Mouse (Mus musculus) hindbrain, embryonic 16.5 days (tissue): Measurements from ENCODE around the gene Iqsec3. TPM values are rescaled to one million over a fixed set of nuclear protein-coding genes. Genes with fewer than 3 reads are reported as not detected.

Source experiments
- ATAC-seq: fragments of 200-750 bp; cut with Nextera tagmentation; 2 replicates; pipeline ENCODE4 v1.8.0; 2017; ENCODE audit warnings: moderate TSS enrichment, moderate library complexity
- H3K27ac ChIP-seq: fragments of 300-500 bp; sonication (generic); 2 replicates; pipeline ENCODE4 v1.5.1; 2014; ENCODE audit warnings: low read depth, mild to moderate bottlenecking, control low read depth, low read length, moderate library complexity
- H3K27me3 ChIP-seq: fragments of 300-500 bp; sonication (generic); replicated peaks from 2 replicates; pipeline ENCODE4 v1.6.1; 2014; ENCODE audit warnings: low read length; ENCODE audit not compliant: control insufficient read depth, insufficient read depth
- H3K36me3 ChIP-seq: fragments of 300-500 bp; sonication (generic); 2 replicates; pipeline ENCODE4 v1.6.1; 2014; ENCODE audit warnings: mild to moderate bottlenecking, low read length, moderate library complexity, mixed read lengths; ENCODE audit not compliant: control insufficient read depth, insufficient read depth
- H3K4me1 ChIP-seq: fragments of 300-500 bp; sonication (generic); 2 replicates; pipeline ENCODE4 v1.6.1; 2014; ENCODE audit warnings: low read depth, low read length; ENCODE audit not compliant: control insufficient read depth, insufficient read depth
- H3K4me2 ChIP-seq: fragments of 300-500 bp; sonication (generic); 2 replicates; pipeline ENCODE4 v1.6.1; 2014; ENCODE audit warnings: mild to moderate bottlenecking, low read length, control low read depth, moderate library complexity
- H3K4me3 ChIP-seq: fragments of 300-500 bp; sonication (generic); 2 replicates; pipeline ENCODE4 v1.5.1; 2014; ENCODE audit warnings: mild to moderate bottlenecking, low read length, control low read depth, moderate library complexity
- H3K9ac ChIP-seq: fragments of 300-500 bp; sonication (generic); 2 replicates; pipeline ENCODE4 v1.6.1; 2014; ENCODE audit warnings: low read depth, mild to moderate bottlenecking, control low read depth, low read length, moderate library complexity
- H3K9me3 ChIP-seq: fragments of 300-500 bp; sonication (generic); 2 replicates; pipeline ENCODE4 v1.6.1; 2014; ENCODE audit warnings: mild to moderate bottlenecking, low read length, moderate library complexity; ENCODE audit not compliant: control insufficient read depth
- WGBS: fragments of 180-500 bp; shearing (Covaris S2); extraction: QIAGEN DNeasy Blood & Tissue Kit; methylation state at CpG from one replicate; pipeline ENCODE4 v1.1.7; 2014; 5-methylcytosine and 5-hydroxymethylcytosine counted together
- polyA plus RNA-seq: library from polyadenylated mRNA; unstranded; fragments of >200 nt; fragmentation: Nextera tagmentation; extraction: Ambion mirVana; gene quantifications from 2 replicates; pipeline ENCODE4 v1.2.1, GENCODE M21; 2015

Iqsec3 gene
- polyA plus RNA-seq, 1 experiment from 2014 or later: 13.0 TPM

DNA sequence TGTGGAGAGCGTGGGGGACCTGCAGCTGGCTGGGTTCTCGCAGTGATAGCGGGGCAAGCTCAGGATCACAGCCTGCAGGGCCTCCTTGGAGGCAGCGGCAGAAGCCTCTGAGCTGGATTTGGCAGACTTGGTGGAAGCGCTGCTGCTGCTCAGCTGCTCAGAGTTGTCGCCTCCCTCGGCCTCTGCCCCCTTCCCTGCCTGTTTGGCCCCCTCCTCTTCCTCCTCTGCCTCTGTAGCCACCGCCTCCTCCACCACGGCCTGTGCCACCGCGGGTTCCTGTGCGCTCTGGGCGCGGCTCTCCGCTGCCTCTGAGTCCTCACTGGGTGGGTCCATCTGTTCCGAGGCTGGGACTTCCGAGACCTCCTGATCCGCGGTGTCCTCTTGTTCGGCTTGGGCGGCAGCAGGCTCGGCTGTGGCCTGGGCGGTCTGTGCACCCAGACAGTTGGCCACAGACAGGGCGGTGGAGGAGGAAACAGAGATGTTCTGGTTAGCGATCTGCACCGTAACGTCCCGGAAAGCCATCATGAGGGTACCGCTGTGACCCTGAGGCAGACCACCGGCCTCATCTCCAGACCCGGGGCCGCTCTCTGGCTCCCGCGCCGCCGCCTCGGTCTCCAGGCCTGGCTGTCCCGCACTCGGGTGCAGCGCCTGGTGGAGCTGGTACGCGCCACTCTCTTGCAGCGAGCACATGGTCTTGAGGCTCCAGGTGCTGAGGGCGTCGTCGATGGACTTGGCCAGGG, 60.8 kb downstream of the Iqsec3 start:
- peaks cover 2% of the 10 kb centered on the region for H3K4me1 ChIP-seq
- H3K9me3 ChIP-seq: no peaks in the 10 kb centered on the region
- no peaks in the 10 kb centered on the region for H3K36me3 ChIP-seq
- no peak overlapping the region for H3K27ac ChIP-seq
- H3K9ac ChIP-seq: no peak overlapping the region
- H3K4me2 ChIP-seq: peak overlapping the region; percentile 41
- WGBS: 10% methylated on average over 44 of the region's 46 CpGs
- ATAC-seq: peak; percentile 37; the same call in 1 of the 2 replicates
- peaks cover 12% of the 10 kb centered on the region for H3K27me3 ChIP-seq
- peak overlapping the region; percentile 10; the same call in 1 of the 2 replicates for H3K4me3 ChIP-seq

DNA sequence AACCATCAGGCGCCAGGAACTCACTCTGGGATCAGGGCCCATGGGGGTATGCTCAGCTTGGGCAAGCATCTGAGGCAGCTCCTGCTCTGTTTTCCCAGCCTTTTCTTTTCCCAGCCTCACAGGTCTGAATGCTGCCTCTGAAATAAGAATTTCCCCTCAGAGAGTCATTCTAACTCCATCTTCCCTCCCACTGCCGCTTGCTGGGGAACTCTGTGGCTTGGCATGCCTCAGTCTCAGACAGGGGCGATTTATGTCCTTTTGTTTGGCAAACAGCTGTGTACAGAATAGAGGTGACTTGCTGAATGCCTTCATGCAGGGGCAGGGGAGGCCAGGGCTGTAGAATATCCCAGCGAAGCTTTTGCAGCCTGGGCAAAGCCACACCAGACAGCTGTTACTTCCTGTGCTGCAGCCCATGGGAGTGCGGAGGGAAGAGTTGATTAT, 65.9 kb downstream of the Iqsec3 start:
- Histone ChIP-seq H3K27me3 (0 out of 2 replicates have a peak, but pooled peaks cover 2% of the 10 kb centered on the region), H3K9me3 (no peaks in the 10 kb centered on the region), H3K9ac (no peak overlapping the region), H3K27ac (peak overlapping the region; percentile 31; the same call in 1 of the 2 replicates), H3K4me3 (no peak overlapping the region), H3K4me1 (peaks cover 18% of the 10 kb centered on the region), H3K4me2 (no peak overlapping the region), H3K36me3 (no peaks in the 10 kb centered on the region)
- ATAC-seq: peak; percentile 28; the same call in 1 of the 2 replicates
- WGBS: 12% methylated on average over 5 of the region's 5 CpGs

DNA sequence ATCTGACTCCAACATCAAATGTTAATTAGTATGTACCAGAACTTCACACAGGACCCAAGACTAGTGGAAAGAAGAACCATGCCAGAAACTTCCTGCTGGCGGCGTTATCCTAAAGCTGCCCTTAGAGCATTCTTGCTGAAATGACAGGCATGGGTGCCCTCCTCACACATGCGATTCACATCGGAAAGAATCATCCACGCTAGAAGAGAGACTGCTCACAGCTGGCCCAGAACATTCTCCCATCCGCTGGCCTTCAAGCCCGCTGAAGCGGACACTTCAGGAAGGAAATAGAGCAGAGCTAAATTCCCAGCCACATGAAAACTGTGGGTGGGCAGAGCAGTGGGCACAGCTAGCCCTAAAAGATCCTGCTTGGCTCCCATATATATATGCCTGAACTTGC, 68.2 kb downstream of the Iqsec3 start:
- 85% methylated on average over 8 of the region's 8 CpGs for WGBS

DNA sequence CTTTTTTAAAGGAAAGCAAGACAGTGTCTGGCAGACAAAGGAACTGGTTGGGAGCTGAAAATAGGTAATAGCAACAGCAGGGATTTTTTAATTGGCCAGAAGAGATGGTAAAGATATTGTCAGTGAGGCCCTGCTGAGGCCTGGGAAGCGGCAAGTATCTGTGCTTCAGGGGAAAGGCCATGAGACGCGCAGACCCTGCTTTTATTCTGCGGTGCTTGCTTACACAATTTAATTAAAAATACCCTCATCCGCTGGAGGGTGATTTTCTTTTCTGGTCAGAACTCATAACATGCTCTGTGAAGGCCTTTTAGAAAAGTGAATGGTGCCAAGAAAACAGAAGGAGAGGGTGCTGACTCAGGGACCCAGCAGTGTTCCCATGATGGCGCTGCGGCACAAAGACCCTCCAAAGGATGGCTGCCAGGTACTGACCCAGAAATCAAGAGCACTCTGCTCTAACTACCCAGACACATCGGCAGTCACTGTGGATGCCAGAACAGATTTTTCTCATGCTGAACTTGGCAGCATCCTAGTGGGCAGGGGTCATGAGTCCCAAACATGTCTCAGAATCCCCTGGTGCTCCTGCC, 70.7 kb downstream of the Iqsec3 start:
- no peaks in the 10 kb centered on the region for H3K27me3 ChIP-seq
- no peaks in the 10 kb centered on the region for H3K36me3 ChIP-seq
- H3K4me2 ChIP-seq: no peak overlapping the region
- no peaks in the 10 kb centered on the region for H3K9me3 ChIP-seq
- H3K27ac ChIP-seq: peak overlapping the region; percentile 57
- no peak overlapping the region for H3K4me3 ChIP-seq
- peaks cover 20% of the 10 kb centered on the region for H3K4me1 ChIP-seq
- ATAC-seq: peak; percentile 62
- WGBS: 44% methylated on average over 8 of the region's 8 CpGs
- H3K9ac ChIP-seq: 0 out of 2 replicates have a peak overlapping the region, but pooled peaks have one; percentile 35

More for the DNA sequence above, 68.2 kb downstream of the Iqsec3 start:
- ATAC-seq: no peak
- no peak overlapping the region for H3K27ac ChIP-seq
- H3K4me1 ChIP-seq: peaks cover 22% of the 10 kb centered on the region
- no peak overlapping the region for H3K4me2 ChIP-seq
- no peak overlapping the region for H3K4me3 ChIP-seq
- no peaks in the 10 kb centered on the region for H3K9me3 ChIP-seq
- no peak overlapping the region for H3K9ac ChIP-seq
- no peaks in the 10 kb centered on the region for H3K36me3 ChIP-seq
- H3K27me3 ChIP-seq: no peaks in the 10 kb centered on the region

DNA sequence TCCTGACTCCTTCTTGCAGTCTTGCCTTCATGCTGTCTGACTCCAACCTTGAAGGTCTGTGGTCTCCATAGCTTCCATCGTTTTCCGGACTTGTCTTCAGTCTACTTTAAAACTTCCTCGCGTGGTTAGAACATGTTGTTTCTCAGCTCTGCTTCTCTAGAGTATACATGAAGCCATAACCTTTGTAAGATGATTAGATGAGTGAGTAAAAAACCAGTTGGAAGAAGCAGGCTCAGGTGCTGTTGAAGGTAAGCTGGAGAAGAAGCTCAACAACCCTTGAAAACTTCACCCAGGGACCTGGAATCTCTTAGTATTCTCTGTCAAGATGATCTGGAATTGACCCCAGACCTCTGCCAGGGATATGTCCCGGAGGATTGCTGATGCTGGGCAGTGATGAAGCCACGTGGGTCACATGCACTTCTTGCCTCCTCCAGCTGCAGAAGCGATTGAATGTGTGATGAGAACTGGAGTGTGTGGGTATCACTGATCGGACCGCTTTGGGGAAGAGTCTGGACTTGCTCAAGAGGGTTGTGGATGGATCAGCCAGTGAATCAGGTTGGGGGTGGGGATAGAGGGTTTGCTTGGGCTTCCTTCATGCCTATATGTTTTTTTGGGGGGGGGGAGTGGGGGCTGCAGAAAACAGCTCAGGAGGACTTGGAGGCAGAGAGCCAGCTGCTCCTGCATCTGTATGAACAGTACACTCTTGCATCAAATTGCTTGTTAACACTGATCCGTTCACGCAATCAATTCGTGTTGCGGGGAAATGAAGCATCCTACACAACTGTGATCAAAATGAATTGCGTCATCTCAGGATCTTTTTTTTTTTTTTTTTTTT, 71.4 kb downstream of the Iqsec3 start:
- Histone ChIP-seq H3K4me1 (peaks cover 17% of the 10 kb centered on the region), H3K9ac (no peak overlapping the region), H3K27ac (peak overlapping the region; percentile 57; the same call in 1 of the 2 replicates), H3K27me3 (no peaks in the 10 kb centered on the region), H3K36me3 (no peaks in the 10 kb centered on the region), H3K4me2 (no peak overlapping the region), H3K9me3 (no peaks in the 10 kb centered on the region), H3K4me3 (no peak overlapping the region)
- 68% methylated on average over 14 of the region's 14 CpGs for WGBS
- ATAC-seq: peak; percentile 80

DNA sequence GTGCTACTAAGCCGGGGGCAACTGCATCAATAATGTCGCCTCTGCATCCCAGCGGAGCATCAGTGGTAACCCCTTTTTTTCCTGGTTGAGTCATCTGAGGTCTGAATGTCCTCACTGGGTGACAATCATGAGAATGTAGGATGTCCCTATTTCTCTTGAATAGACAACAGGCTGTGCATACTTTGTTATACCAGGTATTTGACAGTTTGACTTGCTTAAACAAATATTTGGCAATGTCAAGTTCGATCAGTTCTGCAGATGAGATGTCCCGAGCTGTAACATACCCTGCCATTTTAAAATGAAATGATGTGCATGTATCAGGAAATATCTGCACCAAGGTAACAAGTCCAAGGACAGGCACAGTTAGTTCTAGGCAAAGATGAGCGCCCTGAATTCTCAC, 72.3 kb downstream of the Iqsec3 start:
- no peak for ATAC-seq
- no peaks in the 10 kb centered on the region for H3K9me3 ChIP-seq
- H3K4me2 ChIP-seq: no peak overlapping the region
- peaks cover 17% of the 10 kb centered on the region for H3K4me1 ChIP-seq
- H3K27ac ChIP-seq: no peak overlapping the region
- no peaks in the 10 kb centered on the region for H3K36me3 ChIP-seq
- H3K4me3 ChIP-seq: no peak overlapping the region
- WGBS: 95% methylated on average over 6 of the region's 6 CpGs
- H3K27me3 ChIP-seq: no peaks in the 10 kb centered on the region
- H3K9ac ChIP-seq: no peak overlapping the region

DNA sequence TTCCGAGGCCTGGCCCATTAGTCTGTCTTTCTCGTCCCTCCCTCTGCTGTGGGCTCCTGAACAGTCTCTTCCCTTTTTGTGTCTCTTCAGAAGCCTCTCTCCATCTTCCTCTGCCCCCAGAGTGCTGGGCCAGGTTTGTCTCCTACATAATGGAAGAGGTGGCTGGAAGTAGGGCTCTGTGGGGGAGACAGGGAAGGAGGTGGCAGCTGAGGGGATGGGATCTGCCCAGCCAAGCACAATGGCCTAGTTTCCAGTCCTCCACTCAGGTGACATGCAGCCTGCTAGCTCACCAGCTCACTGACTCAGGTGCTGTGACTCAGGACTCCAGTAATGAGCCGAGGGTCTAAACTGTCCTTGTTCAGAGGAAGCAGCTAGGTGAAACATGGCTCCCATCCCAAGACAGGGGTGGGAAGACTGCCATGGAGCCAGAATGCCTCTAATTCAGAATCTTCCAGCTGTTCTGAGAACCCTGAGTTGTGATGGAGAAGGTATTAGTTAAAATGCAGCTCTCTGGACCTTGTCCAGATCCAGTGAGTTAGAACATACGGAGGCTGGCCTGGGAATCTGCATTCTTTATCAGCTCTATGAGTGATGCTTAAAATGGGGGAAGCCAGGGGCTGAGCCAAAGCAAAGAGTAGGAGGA, 80.7 kb downstream of the Iqsec3 start:
- H3K4me2 ChIP-seq: no peak overlapping the region
- H3K4me3 ChIP-seq: no peak overlapping the region
- H3K36me3 ChIP-seq: 0 out of 2 replicates have a peak, but pooled peaks cover 5% of the 10 kb centered on the region
- peaks cover 5% of the 10 kb centered on the region for H3K9me3 ChIP-seq
- H3K4me1 ChIP-seq: no peaks in the 10 kb centered on the region
- H3K9ac ChIP-seq: no peak overlapping the region
- 87% methylated on average over 4 of the region's 4 CpGs for whole genome bisulfite sequencing
- no peaks in the 10 kb centered on the region for H3K27me3 ChIP-seq
- no peak for ATAC-seq
- H3K27ac ChIP-seq: no peak overlapping the region

DNA sequence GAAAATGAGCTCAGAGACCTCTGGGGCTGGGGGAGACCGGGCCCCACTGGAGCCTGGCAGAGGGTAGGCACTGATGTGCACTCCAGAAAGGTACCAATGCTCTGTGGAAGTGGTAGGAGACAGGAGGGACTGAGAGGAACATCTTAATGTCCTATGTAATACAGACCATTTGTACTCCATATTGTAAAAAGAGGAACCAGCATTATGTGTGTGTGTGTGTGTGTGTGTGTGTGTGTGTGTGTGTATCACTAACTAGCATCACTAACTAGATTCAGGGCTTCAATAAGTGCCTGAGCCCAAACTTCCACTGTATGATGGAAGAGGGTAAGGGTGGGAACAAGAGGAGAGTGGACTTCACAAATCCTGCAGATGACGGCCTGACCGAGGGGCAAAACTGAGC, 88.1 kb downstream of the Iqsec3 start:
- no peak overlapping the region for H3K27ac ChIP-seq
- no peak overlapping the region for H3K4me2 ChIP-seq
- no peak for ATAC-seq
- peaks cover 5% of the 10 kb centered on the region; the same call in 1 of the 2 replicates for H3K4me1 ChIP-seq
- WGBS: 85% methylated on average over 3 of the region's 3 CpGs
- no peak overlapping the region for H3K4me3 ChIP-seq
- H3K9ac ChIP-seq: no peak overlapping the region
- H3K36me3 ChIP-seq: 0 out of 2 replicates have a peak, but pooled peaks cover 3% of the 10 kb centered on the region
- H3K27me3 ChIP-seq: no peaks in the 10 kb centered on the region
- no peaks in the 10 kb centered on the region for H3K9me3 ChIP-seq
